Mouse (Mus musculus) olfactory bulb, adult 2 months (tissue): ENCODE measurements at regions not wholly inside any gene's neighbourhood (a gene's known extent, or its start where the extent isn't known, plus 50 kb on each side); places are given as distances from the start of the nearest gene placed in this dataset.
"Not testable (repeated sequence)": the region's sequence is repeated elsewhere in the genome, so short reads cannot be mapped to it uniquely, and the experiment has no call there.

Experiments
- H3K27ac ChIP-seq: fragments of 200-500 bp; 2 replicates; pipeline ENCODE4 v1.5.1; 2012; ENCODE audit warnings: low read depth, low read length; ENCODE audit not compliant: insufficient read depth
- H3K4me1 ChIP-seq: fragments of 200-500 bp; 2 replicates; pipeline ENCODE4 v1.6.1; 2012; ENCODE audit warnings: low read length; ENCODE audit not compliant: control insufficient read depth, insufficient read depth
- H3K4me3 ChIP-seq: fragments of 200-500 bp; 2 replicates; pipeline ENCODE4 v1.5.1; 2012; ENCODE audit warnings: mild to moderate bottlenecking, low read depth, low read length, moderate library complexity; ENCODE audit not compliant: insufficient read depth
- CTCF ChIP-seq: fragments of 200-500 bp; IDR thresholded peaks from 2 replicates; pipeline ENCODE4 v1.5.1; 2012; ENCODE audit warnings: low read depth, mild to moderate bottlenecking, low read length, moderate library complexity; ENCODE audit not compliant: insufficient read depth
- POLR2A ChIP-seq: fragments of 200-500 bp; IDR thresholded peaks from 2 replicates; pipeline ENCODE4 v1.6.1; 2012; ENCODE audit warnings: mild to moderate bottlenecking, low read depth, low read length, moderate library complexity; ENCODE audit not compliant: insufficient read depth
- WGBS: fragments of 180-500 bp; shearing (Covaris S2); methylation state at CpG from one replicate; pipeline ENCODE4 v1.1.7; 2018; 5-methylcytosine and 5-hydroxymethylcytosine counted together

DNA sequence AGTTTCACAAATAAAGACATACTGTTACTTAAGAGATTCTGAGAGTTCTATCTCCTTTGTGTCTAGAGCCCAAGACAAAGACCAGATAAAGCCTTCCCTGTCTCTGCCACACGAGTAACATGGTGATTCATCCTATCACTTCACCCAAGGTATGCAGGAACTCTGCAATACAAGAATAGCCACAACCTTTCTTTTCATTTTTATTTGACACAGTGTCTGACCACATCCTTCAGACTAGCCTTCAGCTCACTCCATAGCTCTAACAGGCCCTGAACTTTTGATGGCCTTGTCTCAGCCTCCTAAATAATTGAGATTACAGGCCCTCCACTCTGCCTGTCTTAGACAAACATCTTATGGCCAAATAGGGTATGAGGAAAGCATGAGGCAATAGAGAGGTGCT, 337.6 kb upstream of the Cdh5 start:
- Histone ChIP-seq H3K4me1 (no peaks in the 10 kb centered on the region), H3K4me3 (no peak overlapping the region), H3K27ac (no peak overlapping the region)
- TF ChIP-seq CTCF, result no peak
- TF ChIP-seq POLR2A, result no peak
- WGBS, result 83% methylated on average over 1 of the region's 1 CpGs

DNA sequence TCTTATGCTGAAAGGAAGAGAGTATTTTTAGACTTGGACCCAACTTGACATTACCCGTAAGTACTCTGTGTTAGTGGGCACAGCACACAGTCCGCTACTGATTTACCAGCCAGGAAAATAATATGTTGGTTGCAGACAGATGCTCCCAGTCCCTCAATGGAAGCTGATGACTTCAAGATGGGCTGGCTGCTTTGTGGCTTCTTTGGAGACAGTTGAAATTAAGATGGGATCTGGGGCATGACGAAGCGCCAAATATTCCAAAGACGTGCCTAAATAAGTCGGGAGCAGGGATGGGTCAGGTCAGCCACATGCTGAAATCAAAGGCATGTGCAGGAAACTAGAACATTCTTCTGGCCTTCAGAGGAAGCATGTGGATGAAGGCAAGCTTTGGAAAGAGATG, 321.8 kb upstream of the Cdh5 start:
- H3K27ac ChIP-seq, result no peak overlapping the region
- H3K4me1 ChIP-seq, result no peaks in the 10 kb centered on the region
- H3K4me3 ChIP-seq, result no peak overlapping the region
- WGBS, result 87% methylated on average over 6 of the region's 6 CpGs
- TF ChIP-seq POLR2A, result no peak

GRCm38 (mm10) chr8:103788308-103788707, 313.1 kb upstream of the Cdh5 start:
- no peak for TF ChIP-seq POLR2A
- TF ChIP-seq CTCF, result no peak
- H3K27ac ChIP-seq, result no peak overlapping the region
- H3K4me3 ChIP-seq, result no peak overlapping the region
- WGBS, result 89% methylated on average over 3 of the region's 3 CpGs
- no peaks in the 10 kb centered on the region for H3K4me1 ChIP-seq

DNA sequence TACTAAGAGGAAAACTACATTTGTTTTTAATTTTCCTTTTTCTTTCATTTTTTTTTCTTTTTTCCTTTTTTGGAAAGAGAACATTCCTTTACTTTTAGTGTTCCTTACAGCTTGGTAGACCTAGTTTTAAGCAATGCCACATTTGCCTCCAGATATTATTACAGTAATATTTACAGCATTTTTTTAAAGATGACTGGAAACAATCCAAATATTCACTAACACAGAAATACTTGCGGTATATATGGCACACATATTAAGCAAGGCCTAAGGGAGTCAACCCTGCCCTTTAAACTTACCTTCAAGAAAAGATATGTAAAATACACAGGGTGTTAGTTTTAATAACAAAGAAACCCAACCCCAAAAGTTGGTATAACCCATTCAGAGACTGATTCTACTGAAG, 308.1 kb upstream of the Cdh5 start:
- 89% methylated on average over 1 of the region's 1 CpGs for WGBS
- Histone ChIP-seq H3K4me3 (no peak overlapping the region), H3K27ac (no peak overlapping the region), H3K4me1 (no peaks in the 10 kb centered on the region)
- no peak for TF ChIP-seq POLR2A
- no peak for TF ChIP-seq CTCF

DNA sequence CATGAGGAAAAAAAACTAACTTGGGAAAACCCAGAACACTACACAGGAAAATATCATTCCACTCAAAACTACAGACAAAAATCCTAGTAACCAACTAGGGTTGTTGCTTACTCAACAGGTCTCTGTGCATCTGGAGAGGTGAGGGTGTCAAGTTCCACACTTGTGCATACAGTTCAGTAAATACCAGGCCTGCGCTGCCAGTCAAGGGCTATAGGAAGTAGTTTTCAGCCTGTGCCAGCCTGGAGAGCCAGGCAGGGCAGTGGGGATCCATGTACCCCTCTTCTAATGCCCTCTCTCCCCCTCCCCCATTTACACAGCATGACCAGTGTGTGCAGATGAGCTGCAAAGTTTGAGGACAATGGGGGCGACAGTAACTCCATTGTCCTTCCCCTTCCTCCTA, 302.8 kb upstream of the Cdh5 start:
- H3K4me3 ChIP-seq, H3K27ac ChIP-seq, H3K4me1 ChIP-seq: not testable (repeated sequence)
- 92% methylated on average over 2 of the region's 2 CpGs for WGBS

GRCm38 (mm10) chr8:103808171-103808570, 293.3 kb upstream of the Cdh5 start:
- Histone ChIP-seq H3K27ac (no peak overlapping the region), H3K4me1 (no peaks in the 10 kb centered on the region), H3K4me3 (no peak overlapping the region)
- TF ChIP-seq CTCF, result no peak
- no peak for TF ChIP-seq POLR2A
- WGBS, result 80% methylated on average over 5 of the region's 5 CpGs

DNA sequence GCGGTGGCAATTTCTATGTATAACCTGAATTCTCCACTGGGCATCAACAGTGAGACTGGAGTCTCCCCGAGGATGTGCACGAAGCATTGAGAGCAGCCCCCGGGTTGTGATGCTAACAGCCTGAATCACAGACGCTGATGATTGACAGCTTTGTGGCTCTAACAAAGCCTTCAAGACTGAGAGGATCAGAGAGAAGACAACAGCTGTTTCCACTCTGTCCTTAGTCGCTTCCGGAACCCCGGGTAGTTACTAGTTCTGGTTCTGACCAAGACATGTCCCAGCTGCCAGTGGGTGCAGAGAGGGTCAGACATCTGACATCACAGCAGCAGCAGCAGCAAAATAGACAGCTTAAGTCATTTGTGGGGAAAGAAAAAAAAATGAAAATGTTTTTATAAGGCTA, 292.8 kb upstream of the Cdh5 start:
- Histone ChIP-seq H3K4me3 (no peak overlapping the region), H3K4me1 (no peaks in the 10 kb centered on the region), H3K27ac (no peak overlapping the region)
- no peak for TF ChIP-seq CTCF
- TF ChIP-seq POLR2A, result no peak
- 83% methylated on average over 8 of the region's 8 CpGs for WGBS

DNA sequence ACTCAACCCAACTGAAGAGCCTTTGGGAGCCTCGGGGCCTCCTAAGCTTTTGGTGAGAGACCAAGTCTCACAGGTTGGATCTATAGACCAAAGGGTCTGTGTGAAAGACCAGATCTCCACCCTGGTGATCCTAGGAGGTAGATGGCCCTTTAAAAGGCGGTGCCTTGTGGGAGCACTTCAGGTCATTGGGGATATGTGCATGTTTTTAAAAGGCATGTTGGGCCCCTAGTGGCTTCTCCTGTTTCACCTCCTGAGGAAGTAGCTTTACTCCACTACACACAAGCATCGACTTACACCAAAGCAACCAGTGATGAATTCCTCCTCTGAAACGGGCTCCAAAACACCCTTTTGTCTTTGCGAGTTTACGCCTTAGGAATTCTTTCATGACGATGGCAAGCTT, 292.3 kb upstream of the Cdh5 start:
- WGBS, result 75% methylated on average over 7 of the region's 7 CpGs
- Histone ChIP-seq H3K27ac (no peak overlapping the region), H3K4me3 (no peak overlapping the region), H3K4me1 (no peaks in the 10 kb centered on the region)
- TF ChIP-seq CTCF (no peak), POLR2A (no peak)

DNA sequence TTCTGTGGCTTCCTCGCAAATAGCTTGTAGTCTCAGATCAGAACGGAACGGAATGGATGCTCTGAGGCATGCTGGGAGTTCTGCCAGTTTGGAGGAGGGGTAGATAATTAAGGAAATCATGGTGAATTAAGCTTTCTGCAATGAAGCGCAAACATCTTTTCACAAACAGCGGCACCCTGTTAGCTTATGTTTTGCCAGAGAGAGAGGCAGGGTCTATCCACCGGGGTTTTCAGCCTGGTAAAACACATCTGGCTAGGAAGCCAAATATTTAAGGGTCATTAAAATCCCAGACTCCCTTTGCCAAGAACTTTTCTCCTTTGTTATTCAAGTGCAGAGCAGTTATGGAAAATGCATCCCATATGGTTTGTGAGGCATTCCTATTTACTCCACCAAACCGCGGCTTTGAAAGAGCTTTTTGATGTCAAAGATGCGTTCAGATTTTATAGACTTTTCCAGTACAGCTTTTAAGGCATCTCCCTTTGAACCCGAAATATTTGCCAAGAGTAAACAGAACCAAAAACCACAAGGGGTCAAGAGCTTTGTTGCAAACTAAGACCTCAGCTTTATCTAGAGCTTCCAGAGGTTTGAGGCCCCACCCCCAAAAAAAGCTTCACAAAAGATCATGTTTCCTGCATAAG, 287.4 kb upstream of the Cdh5 start:
- 10% methylated on average over 10 of the region's 10 CpGs for WGBS
- no peak for TF ChIP-seq POLR2A
- no peak for TF ChIP-seq CTCF

More for the DNA sequence above, 287.4 kb upstream of the Cdh5 start:
- H3K27ac ChIP-seq, result no peak overlapping the region
- no peaks in the 10 kb centered on the region for H3K4me1 ChIP-seq
- no peak overlapping the region for H3K4me3 ChIP-seq
